ENCODE assay signal across 9 mouse cellular contexts in genomic region chr1:36263833-36264488, GRCm38 (mm10). TPM values are rescaled to one million over a fixed set of nuclear protein-coding genes. Genes with fewer than 3 reads are reported as not detected.
A peak's percentile ranks its signal among the peaks of the same experiment; 100 is the strongest.
DNase-seq lines count a peak whose midpoint lies in the region; ATAC-seq lines count a peak whose summit lies in the region.
"Had no signal": no experiment of that assay in that cellular context is flagged by ENCODE, and none has a peak within 500 bp of the region (broad histone marks: within the 10 kb centered on the region; RNA-seq: fewer than 3 reads in every experiment).

No protein-coding gene starts in this region.

- intact Hi-C loops in left cerebral cortex, postnatal 4 days (cut with DNase I): no loop called here

- 48% methylated on average over 13 of the region's 13 CpGs for WGBS in heart, embryonic 11.5 days (ENCODE audit: insufficient replicate concordance)

- no peaks in the 10 kb centered on the region for H3K36me3 ChIP-seq in heart, embryonic 11.5 days (ENCODE audit: control insufficient read depth, insufficient read depth, low read length)
- H3K36me3 ChIP-seq: limb, embryonic 15.5 days had no signal

- H3K4me1 ChIP-seq in heart, embryonic 11.5 days (ENCODE audit: control insufficient read depth, insufficient read depth, low read length): 0 out of 2 replicates have a peak, but pooled peaks cover 1% of the 10 kb centered on the region
- H3K4me1 ChIP-seq: limb, embryonic 15.5 days had no signal

- H3K4me3 ChIP-seq in heart, embryonic 11.5 days (ENCODE audit: low read depth, low read length): no peak overlapping the region
- H3K4me3 ChIP-seq: limb, embryonic 15.5 days had no signal

- H3K4me2 ChIP-seq in heart, embryonic 11.5 days: peak overlapping the region; percentile 31; the same call in 1 of the 2 replicates
- H3K4me2 ChIP-seq: limb, embryonic 15.5 days had no signal

- H3K9me3 ChIP-seq in heart, embryonic 11.5 days (replicated peaks; ENCODE audit: control insufficient read depth, low read length): no peaks in the 10 kb centered on the region
- H3K9me3 ChIP-seq: limb, embryonic 15.5 days had no signal

- H3K27ac ChIP-seq in heart, embryonic 11.5 days (ENCODE audit: low read depth, low read length): peak overlapping the region; percentile 88
- H3K27ac ChIP-seq: limb, embryonic 15.5 days had no signal

- no peak for ATAC-seq in heart, embryonic 11.5 days (replicated peaks; ENCODE audit: insufficient number of reproducible peaks, low FRiP score, low TSS enrichment)
- peak; percentile 74 for ATAC-seq in megakaryocyte-erythroid progenitor cell, adult 5-6 weeks (replicated peaks; ENCODE audit: low FRiP score, low TSS enrichment, poor library complexity, severe bottlenecking)

- H3K9ac ChIP-seq in heart, embryonic 11.5 days (ENCODE audit: low read depth, low read length): no peak overlapping the region
- H3K9ac ChIP-seq: limb, embryonic 15.5 days had no signal

- H3K27me3 ChIP-seq in heart, embryonic 11.5 days (ENCODE audit: control insufficient read depth, insufficient read depth, low read length): peaks cover 6% of the 10 kb centered on the region; the same call in 1 of the 2 replicates

- DNase-seq in layer of hippocampus, adult 9-11 months: peak; percentile 68
- DNase-seq in layer of hippocampus, postnatal 25 days (ENCODE audit: extremely low spot score in 1 of 2, low spot score in 1 of 2): no peak
- DNase-seq in kidney, postnatal 10 days: peak; percentile 85
- DNase-seq in testis, postnatal 14 days (ENCODE audit: low spot score): no peak
- no peak for DNase-seq in left cerebral cortex, postnatal 4 days
- DNase-seq in Muller cell, postnatal 12 days (ENCODE audit: inconsistent ontology term): no peak

RNA-seq across cellular contexts. Expression of gene Neurl3, which starts 10.5 kb away (rescaled TPM):
- under 1 TPM; 0.42 to 0.68 TPM for total RNA-seq in layer of hippocampus, postnatal 25 days (2021)
- polyA plus RNA-seq in heart, embryonic 11.5 days (2014; fragmentation: Nextera tagmentation; extraction: Ambion mirVana): 1.9 and 2.6 TPM in 2 replicates
- 5.4 and 5.5 TPM in 2 replicates for total RNA-seq in megakaryocyte-erythroid progenitor cell, adult 5-6 weeks (2014; fragmentation: Nextera tagmentation)
- total RNA-seq in megakaryocyte-erythroid progenitor cell, adult 5-6 weeks (2017): 7.4 and 7.8 TPM in 2 replicates
- total RNA-seq in left cerebral cortex, postnatal 4 days (2021): under 1 TPM; 0.34 to 0.56 TPM

RNA-seq across cellular contexts. Expression of gene Uggt1, which starts 19.4 kb away (rescaled TPM):
- 10 to 100 TPM; 36.0 to 40.5 TPM for total RNA-seq in layer of hippocampus, postnatal 25 days (2021)
- 60.6 and 61.9 TPM in 2 replicates for polyA plus RNA-seq in heart, embryonic 11.5 days (2014; fragmentation: Nextera tagmentation; extraction: Ambion mirVana)
- 48.7 and 55.4 TPM in 2 replicates for total RNA-seq in megakaryocyte-erythroid progenitor cell, adult 5-6 weeks (2014; fragmentation: Nextera tagmentation)
- total RNA-seq in megakaryocyte-erythroid progenitor cell, adult 5-6 weeks (2017): 54.7 and 89.5 TPM in 2 replicates
- 10 to 100 TPM; 54.7 to 56.0 TPM for total RNA-seq in left cerebral cortex, postnatal 4 days (2021)

RNA-seq across cellular contexts. Expression of gene Arid5a, which starts 43.6 kb away (rescaled TPM):
- total RNA-seq in layer of hippocampus, postnatal 25 days (2021): 10 to 100 TPM; 11.5 to 16.6 TPM
- 5.6 and 8.1 TPM in 2 replicates for polyA plus RNA-seq in heart, embryonic 11.5 days (2014; fragmentation: Nextera tagmentation; extraction: Ambion mirVana)
- total RNA-seq in megakaryocyte-erythroid progenitor cell, adult 5-6 weeks (2014; fragmentation: Nextera tagmentation): 6.0 and 7.6 TPM in 2 replicates
- total RNA-seq in megakaryocyte-erythroid progenitor cell, adult 5-6 weeks (2017): 3.2 and 4.3 TPM in 2 replicates
- 1 to 10 TPM; 7.6 to 7.7 TPM for total RNA-seq in left cerebral cortex, postnatal 4 days (2021)

Comparison
In these comparisons a context has a peak if more than half of its experiments do, and no peak if none do; other contexts are left out.
1. DNase-seq: peak in layer of hippocampus, adult 9-11 months (single experiment) and kidney, postnatal 10 days (single experiment); none in layer of hippocampus, postnatal 25 days (0 of 2), testis, postnatal 14 days (single experiment), left cerebral cortex, postnatal 4 days (single experiment) and Muller cell, postnatal 12 days (single experiment).